Mouse (Mus musculus) embryonic facial prominence, embryonic 15.5 days (tissue): ENCODE results near the gene B230217C12Rik. TPM values are rescaled to one million over a fixed set of nuclear protein-coding genes. Genes with fewer than 3 reads are reported as not detected.

Experiments
- ATAC-seq: fragments of 200-750 bp; cut with Nextera tagmentation; 2 replicates; pipeline ENCODE4 v1.8.0; 2017; ENCODE audit warnings: low read depth, moderate TSS enrichment; ENCODE audit not compliant: insufficient number of reproducible peaks, low FRiP score, low TSS enrichment
- H3K27ac ChIP-seq: fragments of 300-500 bp; sonication (generic); replicated peaks from 2 replicates; pipeline ENCODE4 v1.5.1; 2015; ENCODE audit warnings: mild to moderate bottlenecking, inconsistent platforms
- H3K27me3 ChIP-seq: fragments of 300-500 bp; sonication (generic); 2 replicates; pipeline ENCODE4 v1.6.1; 2015; ENCODE audit warnings: inconsistent platforms
- H3K36me3 ChIP-seq: fragments of 300-500 bp; sonication (generic); 2 replicates; pipeline ENCODE4 v1.6.1; 2015; ENCODE audit warnings: mild to moderate bottlenecking, inconsistent platforms
- H3K4me1 ChIP-seq: fragments of 300-500 bp; sonication (generic); 2 replicates; pipeline ENCODE4 v1.6.1; 2015; ENCODE audit warnings: inconsistent platforms
- H3K4me2 ChIP-seq: fragments of 300-500 bp; sonication (generic); replicated peaks from 2 replicates; pipeline ENCODE4 v1.6.1; 2015; ENCODE audit warnings: mild to moderate bottlenecking, inconsistent platforms
- H3K4me3 ChIP-seq: fragments of 300-500 bp; sonication (generic); replicated peaks from 2 replicates; pipeline ENCODE4 v1.5.1; 2015; ENCODE audit warnings: mild to moderate bottlenecking, inconsistent platforms
- H3K9ac ChIP-seq: fragments of 300-500 bp; sonication (generic); 2 replicates; pipeline ENCODE4 v1.6.1; 2015; ENCODE audit warnings: inconsistent platforms
- H3K9me3 ChIP-seq: fragments of 300-500 bp; sonication (generic); replicated peaks from 2 replicates; pipeline ENCODE4 v1.6.1; 2016; ENCODE audit warnings: inconsistent platforms
- WGBS: fragments of 180-500 bp; shearing (Covaris S2); methylation state at CpG from one replicate; pipeline ENCODE4 v1.1.7; 2015; 5-methylcytosine and 5-hydroxymethylcytosine counted together
- polyA plus RNA-seq: library from polyadenylated mRNA; unstranded; fragments of >200 nt; fragmentation: Nextera tagmentation; extraction: Ambion mirVana; gene quantifications from 2 replicates; pipeline ENCODE4 v1.2.1, GENCODE M21; 2015

The B230217C12Rik gene
- polyA plus RNA-seq, 1 experiment from 2014 or later: 6.8 TPM

DNA sequence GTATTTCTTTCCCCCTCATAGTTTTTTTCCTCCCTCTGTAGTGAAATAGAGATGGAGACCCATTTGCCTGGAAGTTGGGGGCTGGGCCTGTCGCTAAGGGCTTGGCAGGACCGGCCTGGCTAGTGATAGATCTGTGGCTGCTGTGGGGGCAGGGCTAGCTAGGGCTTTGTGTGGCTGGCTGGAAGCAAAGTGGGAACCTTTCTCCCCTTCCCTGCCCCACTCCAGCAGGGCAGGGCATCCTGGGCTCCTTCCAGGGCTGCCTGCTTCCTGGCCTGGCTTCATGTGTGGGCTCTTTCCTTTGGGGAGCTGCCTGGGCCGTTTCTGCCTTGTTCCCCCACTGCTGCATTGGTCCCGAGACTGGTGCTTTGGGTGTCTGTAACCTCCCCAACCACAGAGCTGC lies 22.0 kb upstream of the B230217C12Rik start:
- ATAC-seq: 0 out of 2 replicates have a peak, but pooled peaks have one; percentile 12
- Histone ChIP-seq H3K27me3 (no peaks in the 10 kb centered on the region), H3K27ac (peak overlapping the region; percentile 66), H3K4me1 (peaks cover 50% of the 10 kb centered on the region), H3K36me3 (peaks cover 47% of the 10 kb centered on the region), H3K9me3 (no peaks in the 10 kb centered on the region), H3K4me3 (no peak overlapping the region), H3K4me2 (no peak overlapping the region), H3K9ac (no peak overlapping the region)
- WGBS: 12% methylated on average over 4 of the region's 4 CpGs

- H3K4me2 ChIP-seq: no peak overlapping the region
- WGBS: 61% methylated on average over 4 of the region's 4 CpGs
- peak overlapping the region; percentile 66 for H3K27ac ChIP-seq
- ATAC-seq: no peak
- no peak overlapping the region for H3K4me3 ChIP-seq
- no peaks in the 10 kb centered on the region for H3K9me3 ChIP-seq
- H3K27me3 ChIP-seq: no peaks in the 10 kb centered on the region
- peaks cover 44% of the 10 kb centered on the region for H3K4me1 ChIP-seq
- H3K36me3 ChIP-seq: peaks cover 49% of the 10 kb centered on the region
- H3K9ac ChIP-seq: no peak overlapping the region
These were observed 21.5 kb upstream of the B230217C12Rik start for GRCm38 (mm10) chr11:97819102-97819501.

GRCm38 (mm10) chr11:97819923-97820322 lies 20.7 kb upstream of the B230217C12Rik start:
- ATAC-seq: no peak
- Histone ChIP-seq H3K36me3 (peaks cover 57% of the 10 kb centered on the region), H3K27me3 (no peaks in the 10 kb centered on the region), H3K4me1 (peaks cover 43% of the 10 kb centered on the region), H3K4me3 (no peak overlapping the region), H3K4me2 (no peak overlapping the region), H3K9me3 (no peaks in the 10 kb centered on the region), H3K27ac (no peak overlapping the region), H3K9ac (no peak overlapping the region)
- WGBS: 64% methylated on average over 5 of the region's 5 CpGs

DNA sequence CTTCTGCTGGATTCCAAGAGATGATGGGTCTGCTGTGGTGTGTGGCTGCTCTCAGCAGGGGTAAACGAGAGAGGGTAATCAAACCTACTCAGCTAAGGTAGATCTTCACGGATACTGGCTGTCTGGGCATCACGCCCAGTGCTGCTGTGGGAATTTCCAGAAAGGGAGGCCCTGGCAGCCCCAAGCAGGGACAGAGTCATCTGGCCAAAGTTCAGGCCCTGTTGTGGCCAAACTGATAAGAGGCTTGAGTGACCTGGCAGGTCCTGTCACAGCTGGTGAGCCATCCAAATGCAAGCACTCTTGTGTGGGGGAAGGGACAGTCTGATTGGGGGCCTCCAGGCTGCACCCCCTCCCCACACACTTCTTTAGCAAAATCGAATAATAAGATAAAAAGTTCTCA lies 19.7 kb upstream of the B230217C12Rik start:
- ATAC-seq: no peak
- Histone ChIP-seq H3K4me2 (no peak overlapping the region), H3K27ac (no peak overlapping the region), H3K36me3 (peaks cover 64% of the 10 kb centered on the region), H3K4me3 (no peak overlapping the region), H3K9ac (no peak overlapping the region), H3K27me3 (no peaks in the 10 kb centered on the region), H3K4me1 (peaks cover 34% of the 10 kb centered on the region), H3K9me3 (no peaks in the 10 kb centered on the region)
- WGBS: 55% methylated on average over 4 of the region's 4 CpGs

- no peak for ATAC-seq
These were observed 19.0 kb upstream of the B230217C12Rik start for GRCm38 (mm10) chr11:97821401-97822064.

DNA sequence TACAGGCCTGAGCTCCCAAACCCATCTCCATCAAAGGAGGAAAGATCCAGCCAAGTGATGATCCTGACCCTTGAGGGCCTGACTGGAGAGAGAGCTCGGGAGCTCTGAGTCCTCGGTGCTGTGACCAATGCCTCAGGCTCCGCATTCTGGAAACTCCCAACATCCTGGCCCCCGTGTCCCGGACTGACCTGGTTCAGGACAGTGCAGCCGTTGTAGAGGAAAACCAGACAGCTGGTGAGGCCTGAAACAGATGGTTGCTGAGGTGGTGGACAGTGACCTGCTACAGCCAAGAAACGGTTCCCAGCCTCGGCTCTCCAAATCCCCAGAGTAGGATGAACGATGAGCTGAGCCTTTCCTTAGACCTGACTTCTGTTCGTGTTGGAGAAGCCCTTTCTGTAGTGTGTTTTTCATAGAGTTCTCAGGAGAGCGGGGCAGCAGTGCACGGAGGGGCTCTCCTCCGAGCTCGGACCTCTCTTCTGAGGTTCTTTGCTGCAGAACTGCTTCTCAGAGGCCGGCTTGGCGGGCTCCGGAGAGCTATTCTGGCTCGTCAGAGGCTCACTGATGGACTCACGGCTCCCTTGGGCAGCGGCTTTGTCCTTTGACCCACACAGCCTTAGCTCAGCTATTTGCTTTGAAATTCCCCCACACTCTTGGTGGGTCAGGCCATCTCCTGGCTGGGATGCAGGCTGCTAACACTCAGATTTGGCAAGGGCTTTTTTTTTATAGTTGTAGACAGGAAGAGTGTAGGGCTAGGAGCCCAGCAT lies 17.6 kb upstream of the B230217C12Rik start:
- no peak overlapping the region for H3K4me2 ChIP-seq
- WGBS: 57% methylated on average over 20 of the region's 20 CpGs
- H3K9ac ChIP-seq: no peak overlapping the region

More at GRCm38 (mm10) chr11:97821401-97822064, 19.0 kb upstream of the B230217C12Rik start:
- no peaks in the 10 kb centered on the region for H3K9me3 ChIP-seq
- no peak overlapping the region for H3K4me3 ChIP-seq
- H3K36me3 ChIP-seq: peaks cover 64% of the 10 kb centered on the region
- WGBS: 92% methylated on average over 8 of the region's 8 CpGs
- H3K4me1 ChIP-seq: peaks cover 27% of the 10 kb centered on the region
- no peak overlapping the region for H3K27ac ChIP-seq
- no peak overlapping the region for H3K4me2 ChIP-seq
- H3K9ac ChIP-seq: no peak overlapping the region
- H3K27me3 ChIP-seq: no peaks in the 10 kb centered on the region

GRCm38 (mm10) chr11:97824168-97824567 lies 16.4 kb upstream of the B230217C12Rik start:
- WGBS: 95% methylated on average over 11 of the region's 11 CpGs
- Histone ChIP-seq H3K9ac (no peak overlapping the region), H3K36me3 (peaks cover 75% of the 10 kb centered on the region), H3K27me3 (no peaks in the 10 kb centered on the region), H3K27ac (no peak overlapping the region), H3K9me3 (no peaks in the 10 kb centered on the region), H3K4me1 (peaks cover 4% of the 10 kb centered on the region; the same call in 1 of the 2 replicates), H3K4me2 (no peak overlapping the region), H3K4me3 (no peak overlapping the region)
- ATAC-seq: no peak

More for the DNA sequence above, 17.6 kb upstream of the B230217C12Rik start:
- no peaks in the 10 kb centered on the region for H3K9me3 ChIP-seq
- H3K36me3 ChIP-seq: peaks cover 76% of the 10 kb centered on the region
- H3K27me3 ChIP-seq: no peaks in the 10 kb centered on the region
- peaks cover 12% of the 10 kb centered on the region for H3K4me1 ChIP-seq
- H3K27ac ChIP-seq: no peak overlapping the region
- no peak overlapping the region for H3K4me3 ChIP-seq
- ATAC-seq: no peak

DNA sequence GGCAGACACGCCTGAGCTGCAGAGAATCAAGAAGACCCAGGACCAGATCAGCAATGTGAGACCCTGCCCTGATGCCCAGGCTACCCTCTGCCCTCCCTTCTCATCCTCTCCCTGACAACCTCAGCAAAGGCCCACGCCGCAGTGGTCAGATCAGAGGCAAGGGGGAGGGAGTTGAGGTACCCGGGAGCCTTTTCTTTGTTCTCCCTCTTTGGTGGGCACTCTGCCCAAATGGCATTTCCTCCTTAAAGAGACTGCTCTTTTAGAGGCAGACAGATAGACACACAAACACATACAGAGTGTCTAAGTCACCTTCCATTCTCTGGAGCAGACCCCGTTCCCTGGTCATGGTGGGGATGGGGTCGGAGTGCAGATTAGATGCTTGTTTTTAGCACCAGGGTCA lies 15.7 kb upstream of the B230217C12Rik start:
- 82% methylated on average over 6 of the region's 6 CpGs for WGBS
- 0 out of 2 replicates have a peak, but pooled peaks have one; percentile 21 for ATAC-seq
- H3K36me3 ChIP-seq: peaks cover 71% of the 10 kb centered on the region

DNA sequence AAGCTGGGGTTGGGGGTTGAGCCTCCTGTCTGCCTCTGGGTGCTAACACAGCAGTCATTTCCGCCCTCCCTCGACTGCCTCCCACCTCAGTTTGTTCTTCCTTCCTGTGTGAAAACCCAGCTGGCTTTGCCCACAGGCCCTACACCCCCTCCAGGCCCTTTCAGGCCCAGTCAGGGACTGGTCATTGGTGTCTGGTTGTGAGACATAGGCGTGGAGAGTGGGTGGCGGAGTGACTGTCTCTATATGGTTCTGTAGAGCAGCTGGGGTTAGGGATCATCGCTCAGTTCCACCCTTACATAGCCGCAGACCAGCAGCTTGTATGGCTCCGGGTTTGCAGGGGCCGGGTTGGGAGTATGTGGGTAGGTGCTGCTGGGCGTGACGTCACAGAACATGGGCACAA lies 15.3 kb upstream of the B230217C12Rik start:
- Histone ChIP-seq H3K27ac (no peak overlapping the region), H3K9ac (no peak overlapping the region), H3K27me3 (no peaks in the 10 kb centered on the region), H3K36me3 (peaks cover 74% of the 10 kb centered on the region), H3K9me3 (no peaks in the 10 kb centered on the region), H3K4me3 (no peak overlapping the region), H3K4me2 (no peak overlapping the region), H3K4me1 (peaks cover 4% of the 10 kb centered on the region; the same call in 1 of the 2 replicates)
- ATAC-seq: 0 out of 2 replicates have a peak, but pooled peaks have one; percentile 3
- WGBS: 85% methylated on average over 10 of the region's 10 CpGs

More for the DNA sequence above, 15.7 kb upstream of the B230217C12Rik start:
- H3K9me3 ChIP-seq: no peaks in the 10 kb centered on the region
- no peak overlapping the region for H3K4me2 ChIP-seq
- H3K27ac ChIP-seq: no peak overlapping the region
- H3K9ac ChIP-seq: no peak overlapping the region
- no peak overlapping the region for H3K4me3 ChIP-seq
- no peaks in the 10 kb centered on the region for H3K27me3 ChIP-seq
- H3K4me1 ChIP-seq: peaks cover 4% of the 10 kb centered on the region; the same call in 1 of the 2 replicates

DNA sequence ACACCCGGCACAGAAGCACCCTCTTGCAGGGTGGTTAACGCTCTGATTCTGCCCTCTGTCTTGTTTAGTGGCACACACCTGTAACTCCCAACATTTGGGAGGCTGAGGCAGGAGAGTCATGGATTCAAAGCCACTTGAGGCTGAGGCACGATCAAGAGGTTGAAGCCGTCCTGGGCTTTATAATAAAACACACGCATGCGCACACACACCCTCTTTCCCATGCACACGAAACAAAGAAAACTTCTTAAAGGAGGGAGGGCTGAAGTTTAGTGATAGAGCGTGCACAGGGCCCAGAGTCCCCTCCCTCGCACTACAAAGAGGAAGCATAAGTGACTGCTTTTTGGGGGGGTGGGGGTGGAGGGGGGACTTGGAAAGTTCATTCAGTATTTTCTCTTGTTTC lies 14.6 kb upstream of the B230217C12Rik start:
- Histone ChIP-seq H3K36me3 (peaks cover 74% of the 10 kb centered on the region), H3K27ac (no peak overlapping the region), H3K4me1 (peaks cover 8% of the 10 kb centered on the region; the same call in 1 of the 2 replicates), H3K4me2 (no peak overlapping the region), H3K9ac (no peak overlapping the region), H3K4me3 (no peak overlapping the region), H3K27me3 (no peaks in the 10 kb centered on the region), H3K9me3 (no peaks in the 10 kb centered on the region)
- 86% methylated on average over 9 of the region's 9 CpGs for WGBS
- ATAC-seq: no peak

DNA sequence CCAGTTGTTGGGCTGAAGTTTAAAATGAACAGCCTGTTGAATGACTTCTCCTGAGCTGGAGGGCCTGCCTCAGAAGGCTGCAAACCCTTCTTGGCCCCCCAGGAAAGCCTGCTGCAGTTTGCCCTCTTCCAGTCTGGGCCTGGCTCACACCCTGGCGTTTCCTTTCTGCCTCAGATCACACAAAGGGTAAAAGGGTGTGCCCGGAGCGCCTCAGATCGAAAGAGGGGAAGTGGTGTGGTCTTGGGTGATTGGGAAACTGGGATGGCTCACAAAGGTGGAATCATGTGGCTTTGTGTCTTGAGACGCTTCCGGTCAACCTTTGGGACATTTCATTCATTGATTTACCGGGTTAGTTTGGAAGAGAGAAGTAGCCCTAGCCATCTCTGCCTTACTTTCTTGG lies 14.2 kb upstream of the B230217C12Rik start:
- Histone ChIP-seq H3K4me2 (no peak overlapping the region), H3K9ac (no peak overlapping the region), H3K4me3 (no peak overlapping the region), H3K27me3 (no peaks in the 10 kb centered on the region), H3K9me3 (no peaks in the 10 kb centered on the region), H3K36me3 (peaks cover 73% of the 10 kb centered on the region), H3K4me1 (peaks cover 8% of the 10 kb centered on the region; the same call in 1 of the 2 replicates), H3K27ac (no peak overlapping the region)
- WGBS: 77% methylated on average over 7 of the region's 7 CpGs
- no peak for ATAC-seq
